Mouse (Mus musculus): ENCODE measurements around the gene Kctd20. TPM values are rescaled to one million over a fixed set of nuclear protein-coding genes. Genes with fewer than 3 reads are reported as not detected.
"Not testable (repeated sequence)": the region's sequence is repeated elsewhere in the genome, so short reads cannot be mapped to it uniquely, and the experiment has no call there.

Kctd20 gene
- polyA plus RNA-seq, 1 experiment from 2014 or later = 83.2 TPM

GRCm38 (mm10) chr17:28988996-28989395 lies 37.2 kb downstream of the Kctd20 start:
- no peak for ATAC-seq (ENCODE audit: low read depth)
- H3K4me1 ChIP-seq (replicated peaks; ENCODE audit: control insufficient read depth, insufficient read depth, low read length) = peaks cover 7% of the 10 kb centered on the region
- H3K4me2 ChIP-seq (ENCODE audit: low read depth, low read length) = no peak overlapping the region
- H3K9ac ChIP-seq (ENCODE audit: low read length) = no peak overlapping the region
- WGBS = 87% methylated on average over 3 of the region's 3 CpGs
- H3K9me3 ChIP-seq (ENCODE audit: control insufficient read depth, low read length) = no peaks in the 10 kb centered on the region
- H3K27me3 ChIP-seq (ENCODE audit: control insufficient read depth, insufficient read depth, low read depth, low read length) = no peaks in the 10 kb centered on the region
- no peak overlapping the region for H3K4me3 ChIP-seq (ENCODE audit: low read length)
- H3K36me3 ChIP-seq (ENCODE audit: control insufficient read depth, insufficient read depth, low read length) = peaks cover 36% of the 10 kb centered on the region
- no peak overlapping the region for H3K27ac ChIP-seq (ENCODE audit: low read length)

GRCm38 (mm10) chr17:28990060-28990459 lies 38.3 kb downstream of the Kctd20 start:
- Histone ChIP-seq H3K4me3 (ENCODE audit: low read length) (no peak overlapping the region), H3K9me3 (ENCODE audit: control insufficient read depth, low read length) (no peaks in the 10 kb centered on the region), H3K27ac (ENCODE audit: low read length) (no peak overlapping the region), H3K9ac (ENCODE audit: low read length) (no peak overlapping the region), H3K4me2 (ENCODE audit: low read depth, low read length) (no peak overlapping the region), H3K4me1 (replicated peaks; ENCODE audit: control insufficient read depth, insufficient read depth, low read length) (peaks cover 7% of the 10 kb centered on the region), H3K36me3 (ENCODE audit: control insufficient read depth, insufficient read depth, low read length) (peaks cover 35% of the 10 kb centered on the region), H3K27me3 (ENCODE audit: control insufficient read depth, insufficient read depth, low read depth, low read length) (no peaks in the 10 kb centered on the region)
- no peak for ATAC-seq (ENCODE audit: low read depth)
- 71% methylated on average over 4 of the region's 4 CpGs for WGBS

- peak overlapping the region; percentile 62 for H3K27ac ChIP-seq (ENCODE audit: low read length)
- H3K9ac ChIP-seq (ENCODE audit: low read length) = no peak overlapping the region
- no peaks in the 10 kb centered on the region for H3K27me3 ChIP-seq (ENCODE audit: control insufficient read depth, insufficient read depth, low read depth, low read length)
- no peaks in the 10 kb centered on the region for H3K9me3 ChIP-seq (ENCODE audit: control insufficient read depth, low read length)
- peaks cover 7% of the 10 kb centered on the region for H3K4me1 ChIP-seq (replicated peaks; ENCODE audit: control insufficient read depth, insufficient read depth, low read length)
- H3K4me2 ChIP-seq (ENCODE audit: low read depth, low read length) = no peak overlapping the region
- H3K4me3 ChIP-seq (ENCODE audit: low read length) = no peak overlapping the region
- ATAC-seq (ENCODE audit: low read depth) = peak; percentile 41; the same call in 1 of the 2 replicates
- peaks cover 29% of the 10 kb centered on the region for H3K36me3 ChIP-seq (ENCODE audit: control insufficient read depth, insufficient read depth, low read length)
- WGBS = 43% methylated on average over 9 of the region's 9 CpGs
Observed at GRCm38 (mm10) chr17:28991286-28991685, 39.5 kb downstream of the Kctd20 start.

GRCm38 (mm10) chr17:28992105-28992504 lies 40.4 kb downstream of the Kctd20 start:
- WGBS = 36% methylated on average over 7 of the region's 7 CpGs
- H3K9me3 ChIP-seq (ENCODE audit: control insufficient read depth, low read length) = no peaks in the 10 kb centered on the region
- peaks cover 7% of the 10 kb centered on the region for H3K4me1 ChIP-seq (replicated peaks; ENCODE audit: control insufficient read depth, insufficient read depth, low read length)
- no peaks in the 10 kb centered on the region for H3K27me3 ChIP-seq (ENCODE audit: control insufficient read depth, insufficient read depth, low read depth, low read length)
- peak overlapping the region; percentile 62 for H3K27ac ChIP-seq (ENCODE audit: low read length)
- peak; percentile 54; the same call in 1 of the 2 replicates for ATAC-seq (ENCODE audit: low read depth)
- H3K36me3 ChIP-seq (ENCODE audit: control insufficient read depth, insufficient read depth, low read length) = peaks cover 24% of the 10 kb centered on the region
- H3K4me3 ChIP-seq (ENCODE audit: low read length) = no peak overlapping the region
- no peak overlapping the region for H3K4me2 ChIP-seq (ENCODE audit: low read depth, low read length)
- H3K9ac ChIP-seq (ENCODE audit: low read length) = no peak overlapping the region

GRCm38 (mm10) chr17:28993004-28993403 lies 41.3 kb downstream of the Kctd20 start:
- 94% methylated on average over 1 of the region's 1 CpGs for WGBS
- not testable (repeated sequence) for ATAC-seq (ENCODE audit: low read depth); H3K9ac ChIP-seq (ENCODE audit: low read length); H3K4me2 ChIP-seq (ENCODE audit: low read depth, low read length); H3K27ac ChIP-seq (ENCODE audit: low read length); H3K9me3 ChIP-seq (ENCODE audit: control insufficient read depth, low read length); H3K27me3 ChIP-seq (ENCODE audit: control insufficient read depth, insufficient read depth, low read depth, low read length); H3K4me3 ChIP-seq (ENCODE audit: low read length); H3K4me1 ChIP-seq (replicated peaks; ENCODE audit: control insufficient read depth, insufficient read depth, low read length)
- H3K36me3 ChIP-seq (ENCODE audit: control insufficient read depth, insufficient read depth, low read length) = peaks cover 19% of the 10 kb centered on the region

GRCm38 (mm10) chr17:28994615-28995014 lies 42.9 kb downstream of the Kctd20 start:
- H3K9ac ChIP-seq (ENCODE audit: low read length) = no peak overlapping the region
- H3K4me1 ChIP-seq (replicated peaks; ENCODE audit: control insufficient read depth, insufficient read depth, low read length) = peaks cover 7% of the 10 kb centered on the region
- H3K4me2 ChIP-seq (ENCODE audit: low read depth, low read length) = no peak overlapping the region
- 86% methylated on average over 4 of the region's 4 CpGs for WGBS
- no peak overlapping the region; the same call in 1 of the 2 replicates for H3K27ac ChIP-seq (ENCODE audit: low read length)
- no peak overlapping the region for H3K4me3 ChIP-seq (ENCODE audit: low read length)
- H3K27me3 ChIP-seq (ENCODE audit: control insufficient read depth, insufficient read depth, low read depth, low read length) = no peaks in the 10 kb centered on the region
- ATAC-seq (ENCODE audit: low read depth) = no peak
- H3K36me3 ChIP-seq (ENCODE audit: control insufficient read depth, insufficient read depth, low read length) = peaks cover 20% of the 10 kb centered on the region
- no peaks in the 10 kb centered on the region for H3K9me3 ChIP-seq (ENCODE audit: control insufficient read depth, low read length)

GRCm38 (mm10) chr17:29000465-29000864 lies 48.7 kb downstream of the Kctd20 start:
- no peak overlapping the region for H3K4me2 ChIP-seq (ENCODE audit: low read depth, low read length)
- no peaks in the 10 kb centered on the region for H3K27me3 ChIP-seq (ENCODE audit: control insufficient read depth, insufficient read depth, low read depth, low read length)
- 77% methylated on average over 6 of the region's 6 CpGs for WGBS
- no peak overlapping the region for H3K4me3 ChIP-seq (ENCODE audit: low read length)
- H3K9ac ChIP-seq (ENCODE audit: low read length) = no peak overlapping the region
- no peak overlapping the region for H3K27ac ChIP-seq (ENCODE audit: low read length)
- H3K36me3 ChIP-seq (ENCODE audit: control insufficient read depth, insufficient read depth, low read length) = peaks cover 16% of the 10 kb centered on the region
- H3K4me1 ChIP-seq (replicated peaks; ENCODE audit: control insufficient read depth, insufficient read depth, low read length) = peaks cover 1% of the 10 kb centered on the region; the same call in 1 of the 2 replicates
- H3K9me3 ChIP-seq (ENCODE audit: control insufficient read depth, low read length) = no peaks in the 10 kb centered on the region
- ATAC-seq (ENCODE audit: low read depth) = no peak

GRCm38 (mm10) chr17:29003740-29004139 lies 52.0 kb downstream of the Kctd20 start:
- no peak overlapping the region for H3K4me2 ChIP-seq (ENCODE audit: low read depth, low read length)
- H3K9me3 ChIP-seq (ENCODE audit: control insufficient read depth, low read length) = no peaks in the 10 kb centered on the region
- 42% methylated on average over 1 of the region's 1 CpGs for WGBS
- no peak overlapping the region for H3K9ac ChIP-seq (ENCODE audit: low read length)
- peaks cover 8% of the 10 kb centered on the region for H3K36me3 ChIP-seq (ENCODE audit: control insufficient read depth, insufficient read depth, low read length)
- no peak for ATAC-seq (ENCODE audit: low read depth)
- H3K4me1 ChIP-seq (replicated peaks; ENCODE audit: control insufficient read depth, insufficient read depth, low read length) = peaks cover 9% of the 10 kb centered on the region; the same call in 1 of the 2 replicates
- H3K27me3 ChIP-seq (ENCODE audit: control insufficient read depth, insufficient read depth, low read depth, low read length) = no peaks in the 10 kb centered on the region
- H3K27ac ChIP-seq (ENCODE audit: low read length) = no peak overlapping the region
- H3K4me3 ChIP-seq (ENCODE audit: low read length) = no peak overlapping the region

- no peak overlapping the region for H3K4me2 ChIP-seq (ENCODE audit: low read depth, low read length)
Observed at GRCm38 (mm10) chr17:29005002-29005401, 53.3 kb downstream of the Kctd20 start.

GRCm38 (mm10) chr17:29006812-29007211 lies 55.1 kb downstream of the Kctd20 start:
- H3K4me1 ChIP-seq (replicated peaks; ENCODE audit: control insufficient read depth, insufficient read depth, low read length) = peaks cover 9% of the 10 kb centered on the region; the same call in 1 of the 2 replicates
- peak overlapping the region; percentile 76 for H3K27ac ChIP-seq (ENCODE audit: low read length)
- peak overlapping the region; percentile 71 for H3K4me3 ChIP-seq (ENCODE audit: low read length)
- H3K4me2 ChIP-seq (ENCODE audit: low read depth, low read length) = peak overlapping the region; percentile 75
- no peak for ATAC-seq (ENCODE audit: low read depth)
- no peaks in the 10 kb centered on the region for H3K36me3 ChIP-seq (ENCODE audit: control insufficient read depth, insufficient read depth, low read length)
- 2% methylated on average over 7 of the region's 7 CpGs for WGBS
- no peaks in the 10 kb centered on the region for H3K27me3 ChIP-seq (ENCODE audit: control insufficient read depth, insufficient read depth, low read depth, low read length)
- no peaks in the 10 kb centered on the region for H3K9me3 ChIP-seq (ENCODE audit: control insufficient read depth, low read length)
- H3K9ac ChIP-seq (ENCODE audit: low read length) = peak overlapping the region; percentile 79

More at GRCm38 (mm10) chr17:29005002-29005401, 53.3 kb downstream of the Kctd20 start:
- H3K27me3 ChIP-seq (ENCODE audit: control insufficient read depth, insufficient read depth, low read depth, low read length) = no peaks in the 10 kb centered on the region
- peaks cover 4% of the 10 kb centered on the region; the same call in 1 of the 2 replicates for H3K36me3 ChIP-seq (ENCODE audit: control insufficient read depth, insufficient read depth, low read length)
- peaks cover 9% of the 10 kb centered on the region; the same call in 1 of the 2 replicates for H3K4me1 ChIP-seq (replicated peaks; ENCODE audit: control insufficient read depth, insufficient read depth, low read length)
- no peaks in the 10 kb centered on the region for H3K9me3 ChIP-seq (ENCODE audit: control insufficient read depth, low read length)
- no peak overlapping the region for H3K4me3 ChIP-seq (ENCODE audit: low read length)
- no peak overlapping the region for H3K9ac ChIP-seq (ENCODE audit: low read length)
- no peak overlapping the region for H3K27ac ChIP-seq (ENCODE audit: low read length)
- 91% methylated on average over 3 of the region's 3 CpGs for WGBS
- ATAC-seq (ENCODE audit: low read depth) = no peak
